Mouse (Mus musculus) bone marrow, adult 2 months (tissue): ENCODE measurements around the gene Tekt4.

ENCODE experiments used
- CTCF ChIP-seq: fragments of 200-500 bp; IDR thresholded peaks from 2 replicates; pipeline ENCODE4 v1.5.1; 2011; ENCODE audit warnings: low read length, control low read depth; ENCODE audit not compliant: control insufficient read depth, insufficient read depth
- POLR2A ChIP-seq: fragments of 200-500 bp; IDR thresholded peaks from 2 replicates; pipeline ENCODE4 v1.6.1; 2011; ENCODE audit warnings: low read depth, mild to moderate bottlenecking, control low read depth, low read length, borderline replicate concordance; ENCODE audit not compliant: control insufficient read depth

- TF ChIP-seq CTCF (no peak), POLR2A (no peak)
These were observed 59.6 kb downstream of the Tekt4 start for GRCm38 (mm10) chr17:25514055-25514454.
